Mouse (Mus musculus): ENCODE measurements at regions not wholly inside any gene's neighbourhood (a gene's known extent, or its start where the extent isn't known, plus 50 kb on each side); places are given as distances from the start of the nearest gene placed in this dataset.

- TF ChIP-seq CTCF (conservative IDR thresholded peaks at IDR 0.05 in 1 of 2, IDR thresholded peaks at IDR 0.05 in 1 of 2; ENCODE audit: low read depth in 2 of 2, low read length in 2 of 2) (no peak), E2F4 (IDR thresholded peaks at IDR 0.05; ENCODE audit: insufficient replicate concordance, low read depth, low read length) (no peak), ZC3H11A (IDR thresholded peaks at IDR 0.05; ENCODE audit: low read depth, low read length) (no peak), POLR2A (IDR thresholded peaks at IDR 0.05; ENCODE audit: low read depth, low read length) (no peak), CHD2 (IDR thresholded peaks at IDR 0.05; ENCODE audit: low read length) (no peak), NRF1 (IDR thresholded peaks at IDR 0.05; ENCODE audit: low read depth, low read length) (no peak), POLR2AphosphoS2 (IDR thresholded peaks at IDR 0.05; ENCODE audit: low read depth, low read length) (no peak), MAX (IDR thresholded peaks at IDR 0.05; ENCODE audit: low read length) (no peak), MAFK (IDR thresholded peaks at IDR 0.05; ENCODE audit: insufficient replicate concordance, low read length) (no peak), USF1 (IDR thresholded peaks at IDR 0.05; ENCODE audit: low read depth, low read length) (no peak), JUN (IDR thresholded peaks at IDR 0.05; ENCODE audit: insufficient read depth, low read depth, low read length) (no peak), UBTF (IDR thresholded peaks at IDR 0.05; ENCODE audit: low read depth, low read length) (no peak), HCFC1 (IDR thresholded peaks at IDR 0.05; ENCODE audit: low read depth, low read length) (no peak), TCF12 (IDR thresholded peaks at IDR 0.05; ENCODE audit: low read depth, low read length) (no peak)
Measured at GRCm38 (mm10) chr6:143597414-143597813, 430.4 kb downstream of the Etnk1 start.

Data from CH12.LX (cell line).